Mouse (Mus musculus) megakaryocyte, adult 5-6 weeks (primary cell): Measurements from ENCODE around the gene Slc43a1. TPM values are rescaled to one million over a fixed set of nuclear protein-coding genes. Genes with fewer than 3 reads are reported as not detected.
"Not testable (repeated sequence)": the region's sequence is repeated elsewhere in the genome, so short reads cannot be mapped to it uniquely, and the experiment has no call there.

Source experiments
- ATAC-seq: 2 replicates; pipeline ENCODE4 v1.8.0; 2016; ENCODE audit warnings: mild to moderate bottlenecking, inconsistent platforms; ENCODE audit not compliant: poor library complexity, severe bottlenecking
- total RNA-seq, 2 experiments: library from RNA; stranded (forward) in 1 of 2; stranded (reverse) in 1 of 2; fragments of 153-499, 151-499 nt in 1 of 2; fragments of 221-1000, 200-1000 nt in 1 of 2; gene quantifications; 2 replicates each; pipeline versions ENCODE4 v1.2.3 to v1.2.4; 2015 to 2017

The Slc43a1 gene
- 3.7 and 5.2 TPM in 2 replicates for total RNA-seq (2015)
- 1.6 and 3.1 TPM in 2 replicates for total RNA-seq (2017)

DNA sequence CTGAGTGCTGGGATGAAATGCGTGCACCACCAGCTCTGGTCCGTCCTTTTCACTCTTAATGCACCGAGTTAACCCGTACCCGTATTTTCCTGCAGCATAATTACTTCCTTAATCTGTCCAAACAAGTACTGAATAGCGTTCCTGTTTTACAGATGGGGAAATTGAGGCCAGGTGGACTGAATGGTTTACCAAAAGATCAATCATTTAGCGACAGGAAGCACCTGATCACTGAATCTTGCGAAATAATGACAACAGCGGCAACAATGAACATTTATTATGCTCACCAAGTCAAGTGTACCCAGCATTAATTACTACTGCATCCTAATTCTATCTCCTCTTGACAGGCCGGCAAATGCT lies at the start of gene Slc43a1:
TSS of gene Slc43a1 (plus strand) at position 258 of the 357 bp plus-strand sequence.
- ATAC-seq, result no peak

DNA sequence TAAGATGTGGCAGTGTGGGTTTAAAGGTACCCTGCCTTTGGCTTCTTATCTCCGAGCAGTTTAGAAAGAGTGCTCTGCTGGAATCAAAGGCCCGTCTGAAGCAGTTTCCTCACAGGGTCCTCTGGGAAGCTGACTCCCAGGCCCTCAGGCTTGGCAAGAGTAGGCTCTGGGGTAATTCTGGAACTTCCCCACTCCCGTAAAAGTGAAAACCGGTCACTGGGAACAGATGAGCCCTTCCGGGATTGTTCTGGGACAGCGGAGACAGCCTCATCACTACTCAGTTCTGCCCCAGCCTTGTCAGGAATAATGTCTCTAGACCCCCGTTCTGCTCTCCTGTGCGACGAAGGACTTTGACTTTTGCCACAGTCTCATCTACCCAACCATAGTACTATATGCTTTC lies 48.2 kb upstream of the Slc43a1 start:
- no peak for ATAC-seq

DNA sequence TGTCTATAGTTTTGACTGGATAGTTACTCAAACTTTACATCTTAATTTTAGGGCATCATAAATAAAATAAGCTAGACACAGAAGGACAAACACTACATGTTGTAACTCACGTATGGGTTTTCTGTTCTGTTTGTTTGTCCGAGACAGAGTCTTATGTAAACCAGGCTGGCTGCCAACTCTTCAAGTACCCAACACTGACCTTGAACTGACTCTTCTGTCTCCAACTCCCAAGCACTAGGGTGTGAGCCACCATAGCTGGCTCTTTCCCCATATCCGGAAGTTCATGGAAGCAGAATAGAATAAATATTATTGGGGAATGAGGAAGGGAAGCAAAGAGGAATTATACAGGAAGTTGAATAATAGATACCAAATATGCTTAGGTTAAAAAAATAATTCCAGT lies 46.1 kb upstream of the Slc43a1 start:
- ATAC-seq, result no peak

DNA sequence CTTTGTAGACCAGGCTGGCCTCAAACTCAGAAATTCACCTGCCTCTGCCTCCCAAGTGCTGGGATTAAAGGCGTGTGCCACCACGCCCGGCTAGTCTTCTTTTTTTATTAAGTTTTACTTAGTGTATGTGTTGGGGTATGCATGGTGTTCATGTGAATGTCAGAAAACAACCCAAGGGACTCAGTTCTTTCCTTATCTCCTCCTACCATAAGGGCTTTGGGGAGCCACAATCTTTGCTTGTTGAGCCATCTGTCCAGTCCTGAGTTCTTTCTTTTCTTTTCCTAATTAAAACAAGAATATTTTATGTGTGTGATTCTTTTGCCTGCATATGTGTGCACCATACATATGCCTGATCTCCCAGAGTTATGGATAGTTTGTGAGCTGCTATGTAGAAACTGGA lies 45.5 kb upstream of the Slc43a1 start:
- no peak for ATAC-seq

DNA sequence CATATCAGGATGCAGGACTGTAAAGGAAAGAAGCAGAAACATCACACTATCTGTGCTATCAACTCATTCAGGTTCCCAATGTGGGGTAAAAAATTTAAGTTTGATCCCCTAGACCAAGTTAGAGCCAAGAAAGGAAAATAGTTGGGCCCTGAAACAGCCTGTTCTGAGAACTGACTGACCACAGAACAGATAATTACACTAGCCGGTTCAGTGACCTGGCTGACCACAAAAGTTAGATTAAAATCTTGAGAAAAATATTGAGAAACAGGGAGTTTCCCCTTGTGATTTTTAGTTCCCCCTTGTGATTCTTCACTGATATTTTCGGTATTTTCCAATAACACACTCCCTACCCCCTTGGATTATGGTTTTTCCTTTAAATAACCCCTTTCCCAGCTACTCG lies 44.8 kb upstream of the Slc43a1 start:
- 0 out of 2 replicates have a peak, but pooled peaks have one; percentile 21 for ATAC-seq

DNA sequence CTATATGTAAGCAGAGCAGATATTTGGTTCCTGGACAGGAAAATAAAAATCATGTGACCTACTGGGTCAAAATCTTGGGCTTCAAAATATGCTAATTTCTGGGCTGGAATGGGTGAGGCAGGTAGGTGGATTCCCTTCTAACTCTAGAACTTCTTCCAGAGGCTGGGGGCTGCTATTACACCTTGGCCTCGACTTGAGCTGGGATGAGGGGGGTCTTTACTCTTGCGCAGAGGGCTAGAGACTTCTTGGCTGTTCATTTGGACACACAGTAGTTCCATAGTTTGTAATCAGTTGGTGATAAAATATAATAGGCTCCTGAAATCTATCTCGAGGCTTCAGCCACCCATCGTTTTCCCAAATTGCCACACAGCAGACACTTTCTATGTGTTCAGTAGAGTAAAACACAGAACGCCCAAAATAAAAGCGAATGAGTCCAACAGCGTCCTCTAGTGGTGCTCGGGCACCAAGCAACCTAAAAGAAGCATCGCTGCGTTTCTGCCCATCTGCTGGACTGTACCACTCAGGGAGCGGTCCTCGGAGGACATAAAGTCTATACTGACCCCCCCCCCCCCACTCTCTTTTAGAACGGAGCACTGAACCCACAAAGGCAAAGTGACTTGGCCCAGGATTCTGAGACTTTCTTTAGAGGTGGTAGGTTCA lies 40.7 kb upstream of the Slc43a1 start:
- peak; percentile 62 for ATAC-seq

DNA sequence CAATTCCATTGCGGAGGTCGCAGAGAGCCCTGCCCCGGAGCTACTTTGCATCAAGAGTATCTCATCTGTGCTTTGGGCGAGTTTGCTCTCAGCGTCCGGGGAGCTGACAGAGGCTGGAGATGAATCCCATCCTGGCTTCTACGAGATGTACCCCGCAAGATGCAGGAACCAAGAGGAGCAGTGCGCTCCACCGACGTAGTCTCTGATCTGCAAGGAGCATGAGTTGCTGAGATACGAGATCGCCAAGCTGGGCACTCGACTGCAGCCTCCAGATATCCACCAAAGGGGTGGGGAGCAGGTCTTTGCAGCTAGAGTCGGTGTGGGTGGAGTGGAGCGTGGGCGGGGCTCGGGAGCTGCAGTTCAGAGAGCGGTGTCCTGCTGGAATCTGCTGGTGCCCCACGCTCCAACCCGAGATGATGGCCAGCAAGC lies 40.1 kb upstream of the Slc43a1 start, which contains the start of gene Ube2l6:
TSS of gene Ube2l6 (plus strand) at position 336 of the 429 bp plus-strand sequence.
- peak; percentile 61 for ATAC-seq

DNA sequence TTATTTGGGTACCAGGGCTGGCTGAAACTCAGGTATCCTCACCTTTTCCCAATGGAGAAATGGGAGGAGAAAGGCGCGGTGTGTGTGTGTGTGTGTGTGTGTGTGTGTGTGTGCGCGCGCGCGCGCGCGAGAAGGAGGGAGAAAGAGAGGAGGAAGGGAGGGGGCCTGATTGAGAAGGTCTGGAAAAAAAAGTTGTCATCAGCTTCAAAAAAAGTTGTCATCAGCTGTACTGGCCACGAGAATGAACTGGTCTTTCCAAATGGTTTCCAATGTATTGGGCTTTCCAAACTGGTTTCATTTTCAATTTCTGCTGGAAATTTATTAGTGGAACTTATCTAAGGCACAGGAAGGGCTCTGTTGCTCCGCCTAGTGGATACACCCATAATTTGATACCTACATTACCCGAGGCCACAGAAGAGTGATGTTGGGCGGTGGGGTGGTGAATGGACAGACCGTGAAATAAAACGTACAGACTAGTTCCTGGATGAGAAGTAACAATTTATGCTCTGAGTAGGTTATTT lies 39.5 kb upstream of the Slc43a1 start:
- ATAC-seq, result peak; percentile 79

DNA sequence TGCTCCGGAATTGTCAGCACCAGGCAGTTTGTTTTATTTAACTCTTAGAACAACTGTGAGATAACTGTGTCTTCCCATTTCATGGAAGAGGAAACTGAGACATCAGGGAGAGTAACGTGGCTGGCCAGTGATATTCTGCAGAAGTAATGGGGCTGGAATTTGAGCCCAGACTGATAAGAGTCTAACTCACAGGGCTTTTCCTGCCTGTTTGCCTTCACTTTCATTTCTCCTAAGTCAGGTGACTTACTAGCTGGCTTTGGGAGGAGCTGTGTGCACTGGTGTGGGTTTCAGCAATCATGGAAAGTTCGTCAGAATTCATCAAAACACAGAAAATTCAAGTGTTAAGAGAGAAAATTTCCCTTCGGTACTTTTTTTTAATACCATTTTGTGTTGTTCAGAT lies 38.3 kb upstream of the Slc43a1 start:
- ATAC-seq, result no peak

DNA sequence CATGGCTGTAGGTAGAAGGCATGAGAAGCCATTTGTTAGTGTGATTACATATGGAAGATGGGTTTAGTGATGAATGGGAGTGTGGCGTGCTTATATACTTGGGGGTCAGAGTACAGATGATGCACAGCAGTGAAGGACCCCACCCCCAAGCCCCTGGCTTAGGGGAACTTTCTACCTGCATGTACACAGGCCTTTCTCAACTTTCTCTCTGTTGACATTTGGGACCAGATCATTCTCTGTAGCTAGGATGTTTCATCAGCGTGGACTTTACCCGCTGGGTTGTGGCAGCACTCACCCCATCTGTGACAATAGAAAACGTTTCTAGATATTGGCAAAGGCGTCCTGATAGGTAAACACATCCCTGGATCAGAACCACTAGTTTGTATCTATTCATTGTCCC lies 37.4 kb upstream of the Slc43a1 start:
- ATAC-seq, result not testable (repeated sequence)

DNA sequence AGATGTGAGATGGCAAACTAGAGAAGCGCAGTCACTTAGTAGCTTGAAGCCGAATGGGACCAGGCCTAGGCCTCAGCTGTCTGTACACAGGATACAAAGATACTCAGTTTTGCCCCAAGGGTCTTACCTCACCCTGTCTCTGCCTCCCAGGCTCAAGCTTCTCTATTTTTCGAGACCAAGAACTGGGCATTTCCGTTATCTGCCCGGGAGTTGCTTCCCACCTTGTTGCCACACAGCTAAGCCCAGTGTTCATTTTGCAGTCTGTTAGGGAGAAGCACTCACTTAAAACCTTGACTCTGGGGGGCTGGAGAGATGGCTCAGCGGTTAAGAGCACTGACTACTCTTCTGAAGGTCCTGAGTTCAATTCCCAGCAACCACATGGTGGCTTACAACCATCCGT lies 34.7 kb upstream of the Slc43a1 start:
- peak; percentile 56 for ATAC-seq

DNA sequence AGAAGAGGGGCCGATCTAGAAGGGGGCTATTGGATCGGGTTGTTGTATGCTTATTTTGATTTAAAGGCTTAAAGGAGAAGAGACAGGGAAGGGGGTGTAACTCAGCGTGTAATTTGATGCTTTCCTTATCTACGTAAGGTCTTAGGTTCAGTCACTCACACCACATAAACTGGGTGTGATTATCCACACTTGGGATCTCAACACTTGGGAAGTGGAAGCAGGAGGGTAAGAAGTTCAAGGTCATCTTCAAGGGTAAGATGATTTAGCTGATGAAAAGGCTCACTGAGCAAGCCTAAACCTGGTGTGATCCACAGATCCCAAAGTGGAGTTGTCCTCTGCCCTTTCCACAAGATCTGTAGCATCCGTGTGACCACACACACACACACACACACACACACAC lies 32.1 kb upstream of the Slc43a1 start:
- no peak for ATAC-seq

DNA sequence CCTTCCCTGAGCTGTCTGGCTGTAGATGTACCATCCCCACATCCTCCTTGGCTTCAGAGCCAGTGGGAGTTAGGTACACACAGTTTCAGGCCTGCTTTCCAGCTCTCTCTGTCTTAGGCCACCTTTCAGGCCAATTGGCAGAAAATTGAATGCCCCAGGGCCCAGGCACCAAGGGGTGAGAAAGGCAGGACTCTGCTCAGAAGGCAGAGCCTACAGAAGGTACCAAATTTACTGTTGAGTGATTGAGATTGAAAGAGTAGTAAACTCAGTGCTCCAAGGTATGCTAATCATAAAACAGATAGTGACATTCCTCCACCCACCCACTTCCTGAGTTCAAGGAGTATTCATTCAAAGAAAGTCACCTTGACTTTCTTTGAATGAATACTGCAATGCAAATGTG lies 29.3 kb upstream of the Slc43a1 start:
- no peak for ATAC-seq

DNA sequence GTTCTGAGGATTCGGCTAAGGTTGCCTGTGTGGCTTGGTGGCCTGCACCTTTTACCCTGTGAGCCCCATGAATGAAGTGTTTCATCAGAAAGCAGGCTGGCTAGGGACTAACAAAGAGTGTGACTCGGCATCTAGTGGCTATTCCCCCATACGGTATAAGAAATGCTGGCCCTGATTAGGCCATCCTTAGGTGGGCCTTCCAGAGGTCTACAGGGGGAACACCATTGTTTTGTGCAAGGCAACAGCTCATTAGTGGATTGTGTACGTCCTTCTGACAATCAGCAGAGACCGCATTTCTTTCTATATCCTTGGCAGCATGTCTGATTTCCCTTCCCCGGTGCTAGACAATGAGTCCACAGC lies 28.1 kb upstream of the Slc43a1 start:
- ATAC-seq, result 0 out of 2 replicates have a peak, but pooled peaks have one; percentile 2

DNA sequence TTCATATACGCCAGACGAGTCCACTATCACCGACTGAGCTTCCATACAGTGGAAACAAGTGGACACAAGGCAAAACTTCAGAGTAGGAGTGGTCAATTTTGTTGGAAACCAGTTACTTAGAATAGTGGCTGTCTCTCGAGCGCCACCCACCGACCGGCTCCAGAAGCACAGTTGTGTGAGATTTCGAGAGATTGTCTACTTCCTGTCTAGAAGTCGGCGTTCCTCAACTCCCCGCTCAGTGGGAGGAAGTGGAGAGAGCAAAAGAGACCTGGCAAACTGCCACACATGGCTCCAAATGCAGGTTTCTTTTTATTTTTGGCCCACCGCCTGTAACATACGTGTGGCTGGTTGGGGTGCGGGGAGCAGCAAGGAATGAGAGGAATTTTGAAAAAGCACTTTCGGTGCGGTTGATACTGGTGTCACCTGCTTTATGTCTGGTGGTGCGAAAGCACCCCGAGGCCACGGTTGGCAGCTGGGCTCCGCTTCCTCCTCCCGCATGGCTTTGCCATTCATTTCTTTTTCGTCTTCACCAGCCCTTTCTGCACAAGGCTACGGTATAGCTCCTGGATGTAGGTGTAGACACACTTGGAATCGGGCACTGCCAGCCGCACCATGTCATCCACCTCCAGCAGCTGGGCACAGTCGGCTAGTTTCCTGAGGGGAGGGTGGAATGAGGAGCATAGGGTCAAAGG lies 27.6 kb upstream of the Slc43a1 start:
- peak; percentile 92 for ATAC-seq

DNA sequence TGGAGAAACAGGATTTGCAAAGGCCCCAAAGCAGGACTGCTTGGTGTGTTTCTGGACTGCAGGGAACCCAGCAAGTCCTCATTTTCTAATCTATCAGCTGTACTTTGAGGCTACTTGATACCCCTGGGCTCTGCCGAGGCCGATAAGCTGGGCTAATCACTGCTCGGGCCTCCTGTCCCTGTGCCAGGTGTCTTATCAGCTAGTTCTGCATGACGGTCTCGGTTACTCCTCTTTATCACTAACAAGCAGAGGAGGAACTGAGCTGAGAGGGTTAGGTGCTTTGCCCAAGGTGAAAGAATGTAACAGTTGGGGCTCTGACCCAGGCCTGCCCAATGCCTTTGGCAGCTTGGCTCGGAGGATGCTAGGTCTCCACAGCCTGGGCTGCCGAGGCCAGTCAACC lies 26.8 kb upstream of the Slc43a1 start:
- ATAC-seq, result peak; percentile 28

DNA sequence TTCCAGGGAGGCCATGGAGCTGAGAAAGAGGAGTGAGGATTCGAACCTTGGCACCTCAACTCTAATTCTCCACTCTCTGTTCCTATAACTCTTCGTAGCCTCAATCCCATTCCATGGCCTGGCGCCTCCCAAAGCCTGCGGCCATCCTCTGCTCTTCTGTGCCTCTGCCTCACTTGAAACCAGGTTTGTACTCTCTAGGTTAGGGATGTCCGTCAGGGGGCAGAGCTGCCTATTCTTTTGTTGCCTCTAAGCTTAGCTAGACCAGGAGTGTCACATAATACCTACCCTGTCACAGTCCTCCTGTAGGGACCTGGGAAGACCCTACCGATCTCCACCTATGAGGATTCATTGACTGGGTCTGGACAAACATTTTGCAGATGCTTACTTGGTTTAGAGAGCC lies 26.0 kb upstream of the Slc43a1 start:
- ATAC-seq, result no peak

DNA sequence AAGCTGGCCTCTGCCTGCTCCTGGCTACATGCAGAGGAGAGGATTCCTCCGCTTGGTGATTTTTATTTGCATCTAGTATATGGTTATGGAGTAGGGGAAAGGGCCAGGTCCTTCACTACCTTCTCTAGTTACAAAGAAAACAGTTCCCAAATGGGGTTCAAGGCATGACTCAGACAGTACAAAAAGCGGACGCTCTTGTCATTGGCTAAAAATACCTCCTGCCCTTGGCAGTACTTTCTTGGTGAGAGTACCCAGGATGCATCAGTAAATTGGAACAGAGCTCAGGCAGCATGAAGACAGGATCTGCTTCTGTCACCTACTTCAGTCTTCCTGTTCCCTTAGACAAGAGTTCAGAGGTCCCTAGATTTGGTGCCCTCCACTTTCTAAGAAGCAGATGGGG lies 18.8 kb upstream of the Slc43a1 start:
- ATAC-seq, result no peak

DNA sequence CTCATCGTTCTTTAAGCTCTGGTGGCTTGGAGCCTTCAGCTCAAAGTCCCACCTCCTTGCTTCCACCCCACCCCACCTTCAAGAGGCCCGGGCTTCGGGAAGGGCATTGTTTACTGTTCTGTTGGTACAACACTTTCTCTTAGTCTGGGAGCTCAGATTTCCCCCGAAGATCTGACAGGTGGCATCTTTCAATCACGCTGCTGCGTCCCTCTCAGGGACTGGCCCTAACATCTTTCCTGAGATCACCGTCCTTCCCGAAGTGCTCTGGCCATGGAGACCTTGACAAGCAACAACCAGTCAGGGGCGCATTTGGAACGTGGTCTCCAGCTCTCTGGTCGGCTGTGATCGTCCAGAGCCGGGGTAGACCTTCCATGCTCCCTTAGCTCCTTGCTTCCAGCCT lies 16.1 kb upstream of the Slc43a1 start, which contains the start of gene Smtnl1:
TSS of gene Smtnl1 (minus strand) at position 101 of the 400 bp plus-strand sequence.
- ATAC-seq, result no peak

DNA sequence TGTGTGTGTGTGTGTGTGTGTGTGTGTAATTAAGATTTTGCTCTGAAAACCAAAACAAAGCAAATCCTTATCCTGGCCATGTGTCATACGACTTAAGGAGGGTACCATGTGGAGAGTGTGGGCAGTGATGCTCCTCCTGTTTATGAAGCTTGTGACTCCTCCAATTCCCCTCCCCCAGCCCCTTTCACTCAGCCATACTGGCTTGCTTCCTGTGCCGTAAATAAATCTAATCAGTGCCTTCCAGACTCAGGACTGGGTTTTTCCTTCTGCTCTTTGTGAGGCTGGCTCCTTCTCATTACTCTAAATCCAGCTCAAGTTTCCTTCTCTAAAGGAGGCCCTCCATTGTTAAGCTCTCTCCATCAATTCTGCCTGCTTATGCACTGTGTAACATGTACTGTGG lies 15.4 kb upstream of the Slc43a1 start:
- no peak for ATAC-seq

DNA sequence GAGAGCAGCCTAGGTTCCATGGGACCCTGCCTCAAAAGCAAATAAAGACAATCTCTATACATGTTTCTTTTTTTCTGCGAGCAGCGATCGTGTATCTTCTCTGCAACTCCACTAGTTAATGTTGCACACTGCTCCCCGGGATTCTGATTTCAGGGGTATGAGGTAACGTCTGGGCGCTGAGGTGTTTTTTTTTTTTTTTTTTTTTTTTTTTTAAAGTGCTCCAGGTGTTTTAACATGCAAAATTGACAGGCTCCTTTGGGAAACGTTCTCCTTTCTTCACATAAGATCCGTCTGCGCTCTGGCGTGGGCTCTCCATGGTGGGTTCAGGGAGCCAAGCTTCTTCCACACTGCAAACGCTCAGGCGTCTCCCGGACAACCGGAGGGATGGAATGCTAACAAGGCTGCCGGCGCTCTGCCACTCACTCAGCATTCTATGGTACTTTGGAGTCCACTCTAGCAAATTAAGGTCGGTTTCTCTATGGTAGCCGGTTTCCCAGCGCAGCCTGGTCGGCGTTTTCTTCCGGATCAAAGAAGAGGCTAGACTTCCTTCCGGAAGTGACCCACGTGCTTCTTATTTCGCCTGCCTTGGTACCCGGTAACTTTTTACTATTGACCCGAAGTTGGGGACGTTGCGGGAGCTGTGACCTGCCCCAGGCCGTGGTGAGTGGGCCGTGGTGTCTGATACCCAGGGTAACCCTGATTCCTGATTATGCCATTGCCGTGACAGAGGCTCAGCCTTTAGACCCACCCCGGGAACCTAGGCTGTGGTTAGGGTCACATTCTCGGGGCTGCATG lies 12.0 kb upstream of the Slc43a1 start, which contains the start of gene Timm10:
TSS of gene Timm10 (plus strand) at position 510 of the 795 bp plus-strand sequence.
- ATAC-seq, result peak; percentile 91
